Mouse (Mus musculus) left cerebral cortex, postnatal 10 days (tissue): ENCODE measurements around the gene BC037034. TPM values are rescaled to one million over a fixed set of nuclear protein-coding genes. Genes with fewer than 3 reads are reported as not detected.

Source experiments
- DNase-seq, 2 experiments: peaks; one replicate each; pipeline ENCODE4 v3.0.0; 2021 to 2022; ENCODE audit warnings: low spot score in 2 of 2, mixed read lengths in 1 of 2; ENCODE audit errors: extremely low spot score in 1 of 2
- intact Hi-C: fragments of 180-260 bp; cut with DNase I; formaldehyde crosslinking; loops from one replicate; pipeline ENCODE4 v1.15.1; 2025
- total RNA-seq, 2 experiments: library from RNA; stranded (reverse); gene quantifications; 2 replicates each; pipeline ENCODE4 v1.2.3; 2021

The BC037034 gene
- total RNA-seq, 2 experiments from 2014 or later: 74.6 to 75.5 TPM

DNA sequence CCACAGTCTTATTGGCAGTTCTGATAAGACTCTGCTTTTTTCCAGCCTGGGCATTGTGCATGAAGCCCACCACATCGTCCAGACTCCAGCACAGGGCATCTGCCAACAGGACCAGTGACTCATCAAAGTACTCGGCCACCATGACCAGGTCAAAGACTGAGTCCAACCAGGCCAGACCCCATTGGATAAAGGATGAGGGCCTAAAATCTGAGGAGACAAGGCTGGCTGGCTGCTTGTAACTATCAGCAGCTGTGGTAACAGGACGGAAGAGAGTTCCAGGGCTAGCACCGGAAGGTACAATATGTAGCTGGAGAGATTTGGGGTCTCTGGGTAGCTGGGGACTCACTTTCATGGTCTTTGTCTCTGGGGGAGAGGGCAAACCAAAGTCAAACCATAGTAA is 1.9 kb upstream of the BC037034 start:
- no peak for DNase-seq
- intact Hi-C loops: no loop called here

DNA sequence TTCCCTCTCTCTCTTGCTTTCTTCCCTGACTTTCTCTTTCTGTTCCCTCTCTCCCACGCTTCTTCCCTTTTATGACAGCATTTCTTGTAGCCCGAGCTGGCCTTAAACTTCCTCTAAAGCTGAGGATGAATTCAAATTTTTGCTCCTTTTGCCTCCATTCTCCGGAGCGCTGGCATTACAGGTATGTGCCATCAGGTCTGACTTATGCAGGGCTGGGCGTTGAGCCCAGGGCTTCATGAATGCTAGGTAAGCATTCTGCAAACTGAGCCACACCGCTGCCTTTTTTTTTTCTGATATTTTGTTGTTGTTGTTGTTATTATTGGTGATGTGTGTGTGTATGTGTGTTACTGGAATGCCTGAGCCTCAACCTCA is 360 bp upstream of the BC037034 start:
- no peak for DNase-seq
- intact Hi-C loops: loop anchor here (5.0 kb wide), 1 partner anchor 178 kb away; the partner anchor contains the start of gene Zfp157

DNA sequence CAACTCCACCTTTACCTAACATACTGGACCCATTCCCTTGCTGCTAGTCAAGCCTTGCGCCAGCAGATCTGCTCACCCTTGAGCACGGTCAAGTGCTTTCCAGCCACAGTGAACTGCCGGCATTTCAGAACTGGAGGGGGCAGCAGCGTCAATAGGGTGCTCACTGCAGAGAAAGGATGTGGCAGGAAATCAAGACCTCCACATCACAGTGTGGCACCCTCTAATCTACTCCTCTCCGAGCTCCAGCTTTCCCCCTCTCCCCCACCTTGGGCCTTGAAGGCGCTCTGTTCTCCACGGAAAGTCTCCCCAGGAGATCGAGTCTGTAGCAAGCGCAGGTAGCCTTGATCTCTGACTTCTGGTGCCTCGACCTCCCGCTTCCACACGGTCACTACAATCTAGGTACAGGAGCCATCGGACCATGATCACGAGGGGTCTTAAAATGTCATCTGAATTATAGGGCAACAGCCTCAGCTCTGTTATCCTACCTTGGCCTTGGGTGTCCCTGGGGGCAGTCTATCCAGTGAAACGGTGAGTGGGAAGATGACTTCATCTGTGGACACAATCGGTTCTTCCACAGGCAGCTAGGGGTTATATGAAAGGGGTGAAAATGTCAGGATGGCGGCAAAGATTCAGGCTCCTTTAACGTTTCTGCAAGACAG is 1.1 kb downstream of the BC037034 start:
- DNase-seq: no peak
- intact Hi-C loops: loop anchor here (5.0 kb wide), 1 partner anchor 180 kb away; the partner anchor contains the start of gene Zfp157

DNA sequence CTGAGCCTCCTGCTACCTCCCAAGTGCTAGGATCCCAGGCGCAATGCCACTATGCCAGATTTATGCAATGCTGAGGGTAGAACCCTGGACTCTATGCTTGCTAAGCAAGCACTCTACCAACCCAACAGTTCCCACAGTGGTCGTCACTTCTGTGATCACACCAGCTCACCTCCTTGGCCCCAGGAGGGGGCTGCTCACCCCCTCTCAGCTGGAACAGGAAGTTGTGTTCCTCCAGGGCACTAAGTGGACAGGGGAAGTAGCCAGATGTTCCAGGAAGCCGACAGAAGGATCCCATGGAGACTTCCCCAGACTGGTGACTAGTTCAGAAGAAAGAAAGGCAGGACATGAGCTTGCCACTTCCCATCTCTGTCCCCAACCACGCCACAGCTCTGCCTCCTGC is 1.8 kb downstream of the BC037034 start:
- DNase-seq: no peak
- intact Hi-C loops: loop anchor here (5.0 kb wide), 1 partner anchor 180 kb away; the partner anchor contains the start of gene Zfp157

DNA sequence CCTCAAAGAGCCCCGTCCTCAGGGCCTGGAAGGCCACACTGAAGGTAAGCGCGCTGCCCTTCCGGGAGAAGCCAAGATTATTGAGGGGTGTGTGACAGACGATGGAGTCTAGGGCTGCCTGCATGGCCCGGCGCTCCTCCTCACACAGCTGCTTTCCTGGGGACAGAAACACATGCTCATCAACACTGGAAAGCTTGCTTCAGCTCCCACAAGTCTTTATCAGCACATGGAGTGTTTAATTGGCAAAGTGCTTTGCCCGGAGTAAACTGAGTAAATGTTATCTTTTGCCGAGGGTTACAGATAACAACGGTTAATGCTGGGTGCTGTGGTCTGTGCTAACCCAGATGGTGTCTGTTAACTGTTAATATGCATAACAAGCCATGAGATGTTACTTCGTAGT is 3.0 kb downstream of the BC037034 start:
- intact Hi-C loops: loop anchor here (5.0 kb wide), 1 partner anchor 181 kb away; the partner anchor contains the start of gene Zfp157

DNA sequence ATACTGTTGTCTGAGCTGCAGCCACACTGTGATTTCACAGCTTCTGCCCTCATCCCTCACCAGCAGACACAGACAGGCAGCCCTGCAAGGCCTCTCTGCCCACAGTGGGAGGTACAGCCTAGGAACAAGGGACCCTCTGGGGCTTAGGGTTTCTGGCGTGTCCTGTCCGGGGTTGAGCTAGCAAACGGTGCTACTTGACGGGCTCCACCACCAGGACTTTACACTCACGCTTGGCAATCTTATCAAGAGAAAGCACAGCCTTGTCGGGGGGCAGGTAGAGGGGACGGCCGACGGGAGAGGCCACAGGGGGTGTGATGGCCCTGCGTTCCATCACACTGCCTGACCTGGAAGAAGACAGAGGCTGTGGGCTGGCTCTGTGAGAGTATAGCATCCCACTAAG is 3.8 kb downstream of the BC037034 start:
- no peak for DNase-seq
- intact Hi-C loops: loop anchor here (5.0 kb wide), 1 partner anchor 182 kb away; the partner anchor contains the start of gene Zfp157

More for the DNA sequence above, 3.0 kb downstream of the BC037034 start:
- DNase-seq: no peak

DNA sequence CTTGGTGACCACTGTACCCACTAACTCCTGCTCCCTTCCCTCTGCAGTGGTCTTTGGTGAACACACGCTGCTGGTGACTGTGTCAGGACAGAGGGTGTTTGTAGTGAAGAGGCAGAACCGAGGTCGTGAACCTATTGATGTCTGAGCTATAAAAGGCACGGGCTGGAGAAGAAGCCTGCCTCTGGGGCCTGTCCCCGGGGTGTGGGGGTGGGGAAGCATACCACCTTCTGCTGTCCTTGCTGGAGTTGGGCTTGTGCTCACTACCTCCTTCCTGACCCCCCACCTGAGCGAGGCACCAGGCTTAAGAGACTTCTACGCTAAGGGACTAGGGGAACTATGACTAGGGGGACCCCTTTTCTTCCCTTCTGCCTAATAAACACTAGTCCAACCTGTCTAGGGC is 4.8 kb downstream of the BC037034 start:
- intact Hi-C loops: no loop called here
- DNase-seq: no peak

DNA sequence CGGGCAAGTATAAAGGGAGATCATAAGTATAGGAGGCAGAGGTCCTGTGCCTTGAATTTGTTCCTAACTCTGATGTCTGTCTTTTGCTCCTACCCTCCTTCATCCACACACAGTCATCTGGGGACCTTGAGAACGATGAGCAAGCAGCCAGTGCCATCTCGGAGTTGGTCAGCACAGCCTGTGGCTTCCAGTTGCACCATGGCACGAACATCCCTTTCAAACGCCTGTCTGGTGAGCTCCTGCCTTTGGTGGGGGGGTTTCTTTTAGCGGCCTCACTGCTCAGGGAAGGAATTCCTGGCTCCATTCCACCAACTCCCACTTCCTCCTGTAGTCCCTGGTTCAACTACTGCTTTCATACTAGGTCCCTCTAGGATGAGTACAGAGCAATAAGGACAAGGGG is 5.3 kb downstream of the BC037034 start:
- intact Hi-C loops: no loop called here
- no peak for DNase-seq

DNA sequence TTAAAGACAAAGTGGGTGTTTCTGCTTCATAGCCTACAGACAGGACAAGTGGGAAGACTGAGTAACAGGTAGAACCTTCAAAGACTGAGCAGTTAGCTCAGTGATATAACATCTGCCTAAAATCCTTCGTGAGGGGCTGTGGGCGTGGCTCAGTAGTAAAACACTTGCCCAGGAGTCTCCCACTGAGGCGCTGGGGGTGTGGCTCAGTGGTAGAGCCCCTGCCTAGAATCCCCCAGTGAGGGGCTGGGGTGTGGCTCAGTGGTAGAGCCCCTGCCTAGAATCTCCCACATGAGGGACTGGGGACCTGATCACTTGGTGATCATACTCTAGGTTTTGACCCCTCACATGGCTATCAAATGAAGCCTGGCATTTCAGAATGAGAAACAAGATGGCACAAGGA is 5.8 kb downstream of the BC037034 start:
- intact Hi-C loops: no loop called here
- no peak for DNase-seq

DNA sequence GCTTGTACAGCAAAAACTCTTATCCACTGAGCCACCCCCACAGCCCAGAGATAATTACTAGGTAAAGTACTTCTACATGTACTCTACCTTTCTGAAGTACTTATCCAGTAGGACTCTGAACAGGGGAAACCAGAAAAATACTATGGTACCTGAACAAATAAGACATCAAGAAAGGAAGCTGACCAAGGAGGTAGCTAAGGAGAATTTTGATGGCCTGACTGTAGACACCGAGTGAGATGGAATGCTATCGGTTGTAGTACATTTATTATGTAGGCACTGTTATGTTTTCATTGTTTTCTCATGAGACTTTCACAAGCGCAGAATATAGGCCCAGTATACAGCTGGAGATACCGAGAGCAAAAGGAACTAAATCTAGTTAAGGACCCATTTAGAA is 6.3 kb downstream of the BC037034 start:
- intact Hi-C loops: no loop called here
- DNase-seq: no peak

DNA sequence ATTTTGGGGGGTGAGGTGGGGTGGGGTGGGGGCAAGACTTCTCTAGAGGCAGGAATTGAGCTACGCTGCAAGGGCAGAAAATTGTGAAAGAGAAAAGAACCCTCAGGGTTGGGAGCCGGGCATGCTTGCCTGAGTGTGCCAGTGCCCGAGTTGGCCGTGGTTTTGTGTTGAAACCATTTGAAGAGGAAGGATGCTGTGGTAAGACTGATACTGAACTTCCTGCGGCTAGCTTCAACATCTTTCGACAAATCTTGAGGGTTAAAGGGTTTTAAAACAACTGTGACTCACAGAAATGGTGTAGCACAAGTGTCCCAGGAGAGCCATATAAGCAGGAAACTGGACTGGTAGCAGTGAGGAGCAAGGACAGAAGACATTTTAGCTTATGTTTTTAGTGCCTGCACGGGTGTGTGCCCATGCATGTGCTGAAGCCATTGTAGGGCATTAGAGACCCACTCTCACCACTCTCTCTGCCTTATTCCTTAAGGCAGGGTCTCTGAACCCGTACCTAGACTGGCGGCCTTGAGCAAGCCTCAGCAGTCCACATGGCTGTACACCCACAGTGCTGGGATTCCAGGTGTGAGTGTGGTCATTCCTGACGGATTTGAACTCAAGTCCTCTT is 6.8 kb downstream of the BC037034 start:
- no peak for DNase-seq
- intact Hi-C loops: no loop called here

DNA sequence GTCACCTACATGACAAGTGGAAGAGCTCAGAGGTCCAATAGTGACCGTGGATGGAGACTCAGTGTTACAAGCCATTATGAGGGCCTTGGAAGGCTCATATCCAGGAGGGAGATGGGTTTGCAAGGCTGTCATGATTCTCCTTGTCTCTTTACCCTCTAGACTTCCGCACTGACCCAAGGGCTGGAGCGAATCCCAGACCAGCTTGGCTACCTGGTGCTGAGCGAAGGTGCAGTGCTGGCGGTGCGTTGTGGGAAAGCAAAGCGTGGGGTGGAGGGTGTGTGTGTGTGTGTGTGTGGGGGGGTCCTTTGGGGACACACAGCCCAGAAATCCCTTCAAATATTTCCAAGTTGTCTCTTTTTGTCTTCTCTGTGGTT is 7.8 kb downstream of the BC037034 start:
- no peak for DNase-seq
- intact Hi-C loops: no loop called here

DNA sequence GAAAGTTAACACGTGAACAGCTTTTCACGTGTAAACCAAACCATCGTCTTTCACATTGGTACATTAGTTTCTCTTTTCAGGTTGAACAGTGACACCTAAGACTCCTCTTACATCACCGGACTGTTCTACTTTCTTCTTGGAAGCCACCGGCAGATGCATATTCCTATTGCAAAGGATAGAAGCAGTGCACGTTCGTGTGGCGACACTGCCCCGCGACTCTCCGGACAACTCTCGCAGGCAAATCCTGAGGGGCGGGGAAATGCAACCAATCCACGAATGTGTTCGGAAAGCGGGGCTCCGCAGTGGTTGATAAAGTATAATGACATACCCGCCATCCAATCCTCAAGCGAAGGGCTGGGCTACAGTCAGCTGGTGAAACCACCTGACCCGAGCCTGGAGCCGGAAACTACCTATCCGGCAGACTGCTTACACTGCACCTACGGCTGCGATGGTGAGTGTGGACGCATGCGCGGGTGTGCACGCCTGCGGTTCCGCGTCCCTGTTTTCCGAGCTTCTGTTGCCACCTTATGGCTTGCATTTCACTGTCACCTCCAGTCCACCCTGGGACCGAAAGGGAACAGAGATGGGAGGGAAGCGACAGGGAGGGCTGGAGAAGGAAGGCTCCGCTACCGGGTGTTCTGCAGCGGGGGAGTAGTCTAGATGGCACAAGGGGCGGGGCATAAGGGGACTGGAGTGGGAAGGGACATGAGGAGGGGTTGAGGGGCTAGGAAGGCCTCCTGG is 8.3 kb downstream of the BC037034 start, which contains the start of gene Lamtor4:
Gene Lamtor4 (plus strand): TSS at position 130 of the 741 bp plus-strand sequence.
- intact Hi-C loops: no loop called here
- DNase-seq: peak; percentile 95 to 98

DNA sequence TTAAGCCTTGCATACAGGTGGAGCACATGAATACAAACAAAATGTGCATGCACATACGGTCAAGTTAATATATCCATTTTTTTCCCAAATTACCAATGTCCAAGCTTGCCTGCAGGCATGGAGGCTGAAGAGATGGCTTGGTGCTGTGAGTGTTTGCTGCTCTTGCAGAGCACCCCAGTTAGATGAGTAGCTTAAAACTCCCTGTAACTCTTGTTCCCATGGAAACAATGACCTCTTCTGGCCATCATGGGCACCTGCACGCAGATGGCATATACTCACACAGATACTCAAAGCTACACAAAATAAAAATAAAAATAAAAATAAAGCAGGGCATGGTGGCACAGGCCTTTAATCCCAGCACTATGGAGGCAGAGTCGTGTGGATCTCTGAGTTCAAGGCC is 10.8 kb downstream of the BC037034 start:
- no peak for DNase-seq
- intact Hi-C loops: loop anchor here (2.0 kb wide), 1 partner anchor 52 kb away; no protein-coding TSS in a partner anchor

DNA sequence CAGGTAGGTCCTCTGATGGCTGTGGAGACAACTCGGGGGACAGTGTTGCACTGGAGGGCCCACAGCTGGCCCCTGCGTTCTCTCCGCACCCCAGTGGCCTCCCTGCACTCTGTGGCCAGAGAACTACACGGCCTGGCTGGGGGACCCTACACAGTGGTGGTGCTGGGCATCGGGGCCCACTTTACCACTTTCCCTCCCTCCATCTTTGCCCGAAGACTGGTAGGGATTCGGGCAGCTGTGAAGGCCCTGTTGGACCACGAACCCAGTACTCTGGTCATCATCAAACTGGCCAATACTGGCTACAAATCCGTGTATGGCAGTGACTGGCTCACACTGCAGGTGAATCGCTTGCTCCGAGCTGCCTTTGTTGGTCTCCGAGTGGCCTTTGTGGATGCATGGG is 12.7 kb downstream of the BC037034 start:
- intact Hi-C loops: no loop called here
- DNase-seq: no peak

DNA sequence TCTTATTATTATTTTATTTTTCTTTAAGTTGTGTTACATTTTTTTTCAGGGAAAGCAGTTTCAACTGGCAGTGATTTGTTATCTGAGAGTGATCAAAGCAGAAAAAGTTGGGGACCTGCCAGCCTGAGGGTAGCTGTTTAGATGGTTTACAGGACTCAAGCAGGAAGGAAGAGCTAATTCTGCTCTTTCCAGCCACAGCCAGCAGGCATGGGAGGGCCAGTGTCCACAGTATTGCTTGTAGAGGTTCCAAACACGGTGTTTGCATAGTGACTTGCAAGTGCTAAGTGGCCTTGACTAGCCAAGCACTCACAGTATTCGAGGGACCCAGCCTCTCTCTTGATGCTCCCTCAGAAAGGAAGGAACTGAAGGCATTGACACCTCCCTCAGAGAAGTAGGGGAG is 22.3 kb downstream of the BC037034 start:
- intact Hi-C loops: no loop called here
- DNase-seq: no peak

DNA sequence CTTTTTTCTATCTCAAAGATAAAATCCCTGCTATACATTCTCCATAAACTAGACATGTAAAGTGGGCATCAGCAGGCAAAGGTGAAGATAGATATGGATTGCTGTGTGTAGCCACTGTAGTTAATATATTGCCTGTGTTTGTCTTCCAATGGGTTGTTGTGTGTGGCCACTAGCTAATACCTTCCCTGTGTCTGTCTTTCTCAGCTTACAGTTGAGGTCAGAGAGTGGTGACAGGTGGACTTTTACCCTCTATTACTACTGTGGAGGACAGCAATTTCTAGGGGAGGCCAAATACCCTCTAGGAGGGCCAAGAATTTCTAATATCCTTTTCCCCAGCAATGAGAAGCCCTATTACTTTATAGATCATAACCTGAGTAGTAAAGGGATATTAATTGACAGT is 29.6 kb downstream of the BC037034 start:
- DNase-seq: no peak
- intact Hi-C loops: no loop called here

DNA sequence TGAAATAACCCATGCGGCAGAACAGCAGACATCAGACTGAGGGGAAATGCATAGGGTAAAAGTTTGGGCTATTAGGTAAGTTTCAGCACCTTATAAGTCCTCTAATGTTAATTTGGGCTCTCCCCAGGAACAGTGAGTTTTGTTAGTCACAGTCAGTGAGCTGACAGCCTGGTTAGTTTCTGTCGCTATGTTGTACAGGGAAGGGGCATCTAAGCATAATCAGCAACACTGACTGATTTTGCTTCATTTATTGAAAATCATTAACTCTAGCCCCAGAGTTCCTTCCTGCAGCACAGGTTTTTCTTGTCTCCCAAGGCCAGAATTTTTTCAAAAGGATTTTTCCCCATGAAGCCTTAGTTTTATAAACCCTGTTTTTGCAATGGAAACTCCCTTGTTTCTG is 30.1 kb downstream of the BC037034 start:
- intact Hi-C loops: no loop called here
- DNase-seq: no peak

DNA sequence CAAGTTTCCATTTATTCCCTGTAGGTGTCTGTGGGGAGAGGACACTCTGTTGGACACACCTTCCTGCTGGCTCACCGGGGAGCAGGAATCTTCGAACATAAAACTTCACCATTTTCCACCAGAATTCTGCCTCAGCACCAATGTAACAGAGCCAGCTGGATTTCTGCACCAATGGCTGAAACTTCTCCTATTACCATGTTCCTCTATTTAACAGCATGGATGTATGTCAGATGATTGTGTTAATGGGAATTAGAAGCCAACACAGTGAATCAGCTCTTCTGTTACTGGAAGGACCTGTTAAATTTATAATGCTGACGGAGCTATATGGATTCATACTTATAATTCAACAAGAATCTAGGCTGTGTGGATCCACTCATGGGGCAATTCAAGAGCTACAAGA is 34.3 kb downstream of the BC037034 start:
- DNase-seq: no peak
- intact Hi-C loops: no loop called here

DNA sequence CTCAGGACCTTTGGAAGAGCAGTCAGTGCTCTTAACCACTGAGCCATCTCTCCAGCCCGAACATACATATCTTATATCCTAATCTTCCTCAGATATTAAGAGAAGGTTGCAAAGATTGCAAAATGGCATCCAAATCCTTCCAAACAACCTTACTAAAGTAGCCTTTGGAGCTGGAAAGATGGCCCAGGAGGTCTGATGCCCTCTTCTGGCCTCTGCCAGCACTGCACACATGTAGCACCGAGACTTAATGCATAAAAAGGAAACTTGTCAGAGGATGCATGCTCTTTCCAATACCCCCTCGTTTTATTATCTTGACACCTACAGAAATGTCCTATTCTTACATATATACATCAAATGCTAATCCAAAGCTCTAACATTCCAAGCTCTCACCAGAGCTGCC is 35.8 kb downstream of the BC037034 start:
- intact Hi-C loops: no loop called here
- DNase-seq: peak in 1 of 2 experiments; percentile 39
